Mouse (Mus musculus): ENCODE results near the gene Atrip. TPM values are rescaled to one million over a fixed set of nuclear protein-coding genes. Genes with fewer than 3 reads are reported as not detected.

The Atrip gene
- polyA plus RNA-seq, 1 experiment from 2014 or later: 15.6 TPM

DNA sequence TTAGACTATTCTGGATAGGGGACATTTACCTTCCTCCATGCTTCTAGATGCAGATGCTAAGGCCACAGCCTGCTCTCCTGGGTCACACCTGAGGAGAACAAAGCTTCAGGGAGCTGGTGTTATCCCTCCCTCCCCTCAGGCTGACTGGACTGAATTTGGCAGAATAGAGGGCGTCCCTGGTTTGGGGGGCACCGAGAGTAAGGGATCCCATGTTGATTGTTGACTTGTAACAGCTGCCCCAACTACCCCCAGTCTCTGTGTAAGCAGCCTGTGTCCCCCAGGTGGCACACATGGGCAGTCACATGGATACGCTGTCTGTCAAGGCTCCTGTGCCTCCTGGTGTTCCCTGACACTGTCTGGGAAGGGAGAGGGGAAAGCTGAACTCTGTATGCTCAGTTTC, 45.5 kb downstream of the Atrip start:
- no peak overlapping the region for H3K4me2 ChIP-seq (ENCODE audit: low read depth, low read length)

DNA sequence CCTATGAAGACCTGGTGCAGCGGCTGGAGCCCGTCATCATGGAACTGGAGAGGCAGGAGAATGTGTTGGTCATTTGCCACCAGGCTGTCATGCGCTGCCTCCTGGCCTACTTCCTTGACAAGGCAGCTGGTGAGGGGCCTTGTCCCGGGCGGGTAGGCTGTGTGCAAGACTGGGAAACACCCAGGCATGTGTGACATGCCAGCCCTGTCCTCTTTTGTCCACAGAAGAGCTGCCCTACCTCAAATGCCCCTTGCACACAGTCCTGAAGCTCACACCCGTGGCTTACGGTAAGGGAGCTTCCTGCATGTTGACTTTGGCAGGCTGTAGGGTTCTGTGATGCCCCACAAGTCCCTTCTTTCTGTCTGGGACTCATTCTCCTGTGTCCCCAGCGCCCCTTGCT, 46.4 kb downstream of the Atrip start:
- peak; percentile 61; the same call in 1 of the 2 replicates for ATAC-seq (replicated peaks; ENCODE audit: extremely low read depth, insufficient read depth, low FRiP score)
- 61% methylated on average over 8 of the region's 8 CpGs for WGBS
- no peak overlapping the region for H3K4me2 ChIP-seq (ENCODE audit: low read depth, low read length)
- no peaks in the 10 kb centered on the region for H3K27me3 ChIP-seq (ENCODE audit: control insufficient read depth, insufficient read depth, low read length)
- H3K9me3 ChIP-seq (replicated peaks; ENCODE audit: control insufficient read depth, low read length): no peaks in the 10 kb centered on the region
- H3K27ac ChIP-seq (ENCODE audit: low read length): no peak overlapping the region
- no peak overlapping the region for H3K4me3 ChIP-seq (ENCODE audit: low read length)
- no peak overlapping the region for H3K9ac ChIP-seq (ENCODE audit: low read length)
- H3K4me1 ChIP-seq (ENCODE audit: control insufficient read depth, insufficient read depth, low read length): peaks cover 2% of the 10 kb centered on the region; the same call in 1 of the 2 replicates
- no peaks in the 10 kb centered on the region for H3K36me3 ChIP-seq (ENCODE audit: control insufficient read depth, insufficient read depth)

More for the DNA sequence above, 45.5 kb downstream of the Atrip start:
- no peak for ATAC-seq (replicated peaks; ENCODE audit: extremely low read depth, insufficient read depth, low FRiP score)
- WGBS: 82% methylated on average over 3 of the region's 3 CpGs
- Histone ChIP-seq H3K4me1 (ENCODE audit: control insufficient read depth, insufficient read depth, low read length) (peaks cover 2% of the 10 kb centered on the region; the same call in 1 of the 2 replicates), H3K27ac (ENCODE audit: low read length) (no peak overlapping the region), H3K4me3 (ENCODE audit: low read length) (no peak overlapping the region), H3K9me3 (replicated peaks; ENCODE audit: control insufficient read depth, low read length) (no peaks in the 10 kb centered on the region), H3K27me3 (ENCODE audit: control insufficient read depth, insufficient read depth, low read length) (no peaks in the 10 kb centered on the region), H3K9ac (ENCODE audit: low read length) (no peak overlapping the region), H3K36me3 (ENCODE audit: control insufficient read depth, insufficient read depth) (no peaks in the 10 kb centered on the region)

DNA sequence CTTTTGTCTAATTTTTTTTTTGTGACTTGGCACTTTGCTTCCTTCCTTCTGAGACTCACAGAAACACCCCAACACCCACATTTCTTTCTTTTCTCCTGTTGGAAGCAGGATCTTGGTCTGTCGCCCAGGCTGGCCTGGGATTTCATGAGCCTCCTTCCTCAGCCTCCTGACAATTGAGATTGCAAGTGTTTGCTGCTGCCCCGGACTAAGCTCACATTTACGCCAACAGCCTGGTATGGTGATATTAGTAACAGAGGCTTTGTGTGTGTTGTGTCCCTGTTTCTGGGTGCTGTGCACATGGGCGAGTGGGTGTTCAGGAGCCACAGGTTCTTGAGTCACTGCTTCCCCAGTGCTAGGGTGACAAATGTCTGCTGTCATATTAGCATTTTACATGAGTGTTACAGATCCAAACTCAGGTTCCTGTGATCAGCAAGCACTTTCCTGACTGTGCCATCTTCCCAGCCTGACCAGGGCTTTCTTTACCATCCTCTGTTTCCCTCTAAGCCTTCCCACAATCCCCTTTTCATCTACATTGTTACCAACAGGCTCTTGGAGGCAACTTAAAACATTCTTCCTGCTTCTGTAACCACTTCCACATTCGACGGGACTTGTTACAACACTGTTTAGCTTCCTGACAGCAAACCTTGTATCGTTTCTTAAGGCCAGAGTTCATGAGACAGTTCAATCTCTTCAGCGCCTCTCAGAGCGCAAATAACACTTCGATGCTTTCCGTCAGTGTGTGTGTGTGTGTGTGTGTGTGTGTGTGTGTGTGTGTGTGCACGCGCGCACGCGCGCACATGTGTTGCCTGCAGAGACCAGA, 50.8 kb downstream of the Atrip start:
- H3K27ac ChIP-seq (ENCODE audit: low read length): no peak overlapping the region
- no peak overlapping the region for H3K4me2 ChIP-seq (ENCODE audit: low read depth, low read length)
- no peak for ATAC-seq (replicated peaks; ENCODE audit: extremely low read depth, insufficient read depth, low FRiP score)
- no peaks in the 10 kb centered on the region for H3K9me3 ChIP-seq (replicated peaks; ENCODE audit: control insufficient read depth, low read length)
- H3K4me3 ChIP-seq (ENCODE audit: low read length): no peak overlapping the region
- peaks cover 2% of the 10 kb centered on the region; the same call in 1 of the 2 replicates for H3K4me1 ChIP-seq (ENCODE audit: control insufficient read depth, insufficient read depth, low read length)
- no peaks in the 10 kb centered on the region for H3K36me3 ChIP-seq (ENCODE audit: control insufficient read depth, insufficient read depth)
- WGBS: 82% methylated on average over 17 of the region's 17 CpGs
- no peaks in the 10 kb centered on the region for H3K27me3 ChIP-seq (ENCODE audit: control insufficient read depth, insufficient read depth, low read length)
- no peak overlapping the region for H3K9ac ChIP-seq (ENCODE audit: low read length)

DNA sequence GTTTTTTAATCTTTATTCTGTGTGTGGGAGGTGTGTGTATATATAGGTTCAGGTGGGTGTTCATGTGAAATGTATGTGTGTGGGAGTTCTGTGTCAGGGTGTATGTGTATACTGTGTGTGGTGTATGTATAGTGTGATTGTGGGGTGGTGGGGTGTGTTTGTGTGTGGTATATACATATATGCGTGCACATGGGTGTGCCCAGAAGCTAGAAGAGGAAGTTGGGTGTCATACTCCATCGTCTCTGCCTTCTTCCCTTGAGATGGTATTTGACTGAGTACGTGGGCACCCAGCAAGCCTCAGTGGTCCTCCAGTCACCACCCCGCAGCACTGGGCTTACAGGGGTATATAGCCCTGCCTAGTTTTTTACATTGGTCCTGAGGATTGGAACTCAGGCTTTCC, 52.5 kb downstream of the Atrip start:
- 73% methylated on average over 4 of the region's 4 CpGs for WGBS

GRCm38 (mm10) chr9:109016973-109017604, 56.8 kb downstream of the Atrip start:
- Histone ChIP-seq H3K4me3 (ENCODE audit: low read length) (no peak overlapping the region), H3K4me2 (ENCODE audit: low read depth, low read length) (no peak overlapping the region), H3K27me3 (ENCODE audit: control insufficient read depth, insufficient read depth, low read length) (no peaks in the 10 kb centered on the region), H3K27ac (ENCODE audit: low read length) (no peak overlapping the region), H3K9ac (ENCODE audit: low read length) (no peak overlapping the region), H3K9me3 (replicated peaks; ENCODE audit: control insufficient read depth, low read length) (no peaks in the 10 kb centered on the region), H3K36me3 (ENCODE audit: control insufficient read depth, insufficient read depth) (no peaks in the 10 kb centered on the region), H3K4me1 (ENCODE audit: control insufficient read depth, insufficient read depth, low read length) (no peaks in the 10 kb centered on the region)
- no peak for ATAC-seq (replicated peaks; ENCODE audit: extremely low read depth, insufficient read depth, low FRiP score)
- WGBS: 42% methylated on average over 11 of the region's 11 CpGs

More for the DNA sequence above, 52.5 kb downstream of the Atrip start:
- Histone ChIP-seq H3K36me3 (ENCODE audit: control insufficient read depth, insufficient read depth) (no peaks in the 10 kb centered on the region), H3K27me3 (ENCODE audit: control insufficient read depth, insufficient read depth, low read length) (no peaks in the 10 kb centered on the region), H3K27ac (ENCODE audit: low read length) (no peak overlapping the region), H3K4me2 (ENCODE audit: low read depth, low read length) (no peak overlapping the region), H3K9me3 (replicated peaks; ENCODE audit: control insufficient read depth, low read length) (no peaks in the 10 kb centered on the region), H3K9ac (ENCODE audit: low read length) (no peak overlapping the region), H3K4me3 (ENCODE audit: low read length) (no peak overlapping the region), H3K4me1 (ENCODE audit: control insufficient read depth, insufficient read depth, low read length) (no peaks in the 10 kb centered on the region)
- ATAC-seq (replicated peaks; ENCODE audit: extremely low read depth, insufficient read depth, low FRiP score): no peak

DNA sequence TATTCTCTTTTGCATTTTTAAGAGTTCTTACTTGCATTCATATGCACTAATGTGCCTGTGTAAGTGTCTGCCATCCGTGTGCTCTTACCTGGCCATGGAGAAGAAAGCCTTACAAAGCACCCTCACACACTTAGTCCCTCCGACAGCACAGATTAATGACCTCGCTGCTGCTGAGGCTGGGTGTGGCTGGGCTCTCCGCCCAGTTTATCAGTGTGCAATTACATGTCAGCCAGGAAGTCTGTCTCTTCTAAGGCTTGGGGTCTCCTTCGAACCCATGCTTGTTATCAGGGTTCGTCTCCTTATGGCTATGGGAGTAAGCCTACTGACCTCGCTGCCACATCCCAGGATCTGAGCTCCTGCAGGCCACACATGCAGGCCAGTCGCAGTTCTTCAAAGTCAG, 58.5 kb downstream of the Atrip start:
- Histone ChIP-seq H3K4me3 (ENCODE audit: low read length) (no peak overlapping the region), H3K9ac (ENCODE audit: low read length) (no peak overlapping the region), H3K27me3 (ENCODE audit: control insufficient read depth, insufficient read depth, low read length) (no peaks in the 10 kb centered on the region), H3K4me1 (ENCODE audit: control insufficient read depth, insufficient read depth, low read length) (no peaks in the 10 kb centered on the region), H3K27ac (ENCODE audit: low read length) (no peak overlapping the region), H3K4me2 (ENCODE audit: low read depth, low read length) (no peak overlapping the region), H3K9me3 (replicated peaks; ENCODE audit: control insufficient read depth, low read length) (no peaks in the 10 kb centered on the region), H3K36me3 (ENCODE audit: control insufficient read depth, insufficient read depth) (no peaks in the 10 kb centered on the region)
- 50% methylated on average over 8 of the region's 8 CpGs for WGBS
- ATAC-seq (replicated peaks; ENCODE audit: extremely low read depth, insufficient read depth, low FRiP score): no peak

DNA sequence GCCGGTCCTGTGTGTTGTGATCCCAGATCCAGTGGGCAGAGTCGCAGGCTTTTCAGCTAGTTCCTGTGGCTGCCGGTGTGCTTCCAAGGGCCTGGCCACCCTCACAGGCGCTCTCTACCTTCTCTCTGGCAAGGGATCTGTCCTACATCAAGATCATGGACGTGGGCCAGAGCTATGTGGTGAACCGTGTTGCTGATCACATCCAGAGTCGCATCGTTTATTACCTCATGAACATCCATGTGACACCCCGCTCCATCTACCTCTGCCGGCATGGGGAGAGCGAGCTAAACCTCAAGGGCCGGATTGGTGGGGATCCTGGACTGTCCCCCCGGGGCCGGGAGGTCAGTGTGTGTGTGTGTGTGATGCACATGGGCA, 63.6 kb downstream of the Atrip start:
- H3K27me3 ChIP-seq (ENCODE audit: control insufficient read depth, insufficient read depth, low read length): no peaks in the 10 kb centered on the region
- H3K9me3 ChIP-seq (replicated peaks; ENCODE audit: control insufficient read depth, low read length): no peaks in the 10 kb centered on the region
- no peaks in the 10 kb centered on the region for H3K4me1 ChIP-seq (ENCODE audit: control insufficient read depth, insufficient read depth, low read length)
- H3K4me3 ChIP-seq (ENCODE audit: low read length): no peak overlapping the region
- no peak overlapping the region for H3K4me2 ChIP-seq (ENCODE audit: low read depth, low read length)
- H3K36me3 ChIP-seq (ENCODE audit: control insufficient read depth, insufficient read depth): no peaks in the 10 kb centered on the region
- no peak for ATAC-seq (replicated peaks; ENCODE audit: extremely low read depth, insufficient read depth, low FRiP score)
- H3K27ac ChIP-seq (ENCODE audit: low read length): no peak overlapping the region
- 0 out of 2 replicates have a peak overlapping the region, but pooled peaks have one; percentile 16 for H3K9ac ChIP-seq (ENCODE audit: low read length)
- WGBS: 68% methylated on average over 14 of the region's 14 CpGs

DNA sequence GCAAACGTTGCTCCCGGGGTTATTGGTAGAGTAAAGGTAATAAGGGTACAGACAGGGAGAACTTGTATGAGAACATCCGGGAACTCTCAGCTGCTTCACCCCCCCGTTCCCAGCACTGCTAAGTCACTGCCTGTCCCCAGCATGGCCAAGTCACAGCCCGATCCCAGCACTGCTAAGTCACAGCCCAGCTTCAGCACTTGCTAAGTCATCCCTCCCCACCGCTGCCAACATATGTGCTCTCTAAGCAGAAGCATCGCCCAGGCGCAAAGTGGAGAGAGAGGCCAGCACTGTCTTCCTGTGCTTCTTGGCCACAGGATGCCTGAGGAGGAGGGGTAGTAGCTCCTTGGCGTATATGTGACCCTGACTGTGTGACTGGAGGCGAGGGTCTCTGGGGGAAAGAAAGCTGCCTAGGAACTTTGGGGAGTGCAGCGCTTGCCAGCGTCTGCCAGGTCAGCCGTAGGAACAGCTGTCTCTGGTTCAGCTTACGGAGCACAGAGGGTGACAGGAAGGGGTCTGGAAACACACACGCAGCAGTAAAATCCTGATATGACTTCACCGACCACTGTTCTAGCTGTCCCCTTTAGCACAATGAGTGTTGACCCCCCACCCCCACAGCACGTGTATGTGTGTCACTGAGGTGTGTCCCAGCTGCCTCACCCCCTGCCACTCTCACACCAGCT, 64.1 kb downstream of the Atrip start:
- Histone ChIP-seq H3K9ac (ENCODE audit: low read length) (0 out of 2 replicates have a peak overlapping the region, but pooled peaks have one; percentile 16), H3K27me3 (ENCODE audit: control insufficient read depth, insufficient read depth, low read length) (no peaks in the 10 kb centered on the region), H3K4me1 (ENCODE audit: control insufficient read depth, insufficient read depth, low read length) (no peaks in the 10 kb centered on the region), H3K4me3 (ENCODE audit: low read length) (no peak overlapping the region), H3K27ac (ENCODE audit: low read length) (no peak overlapping the region), H3K9me3 (replicated peaks; ENCODE audit: control insufficient read depth, low read length) (no peaks in the 10 kb centered on the region), H3K4me2 (ENCODE audit: low read depth, low read length) (peak overlapping the region; percentile 33; the same call in 1 of the 2 replicates), H3K36me3 (ENCODE audit: control insufficient read depth, insufficient read depth) (no peaks in the 10 kb centered on the region)
- WGBS: 24% methylated on average over 17 of the region's 17 CpGs
- peak; percentile 56 for ATAC-seq (replicated peaks; ENCODE audit: extremely low read depth, insufficient read depth, low FRiP score)

All from heart, embryonic 16.5 days (tissue).